Mouse (Mus musculus): ENCODE data around the gene Gm13871. TPM values are rescaled to one million over a fixed set of nuclear protein-coding genes. Genes with fewer than 3 reads are reported as not detected.
"Not testable (repeated sequence)": the region's sequence is repeated elsewhere in the genome, so short reads cannot be mapped to it uniquely, and the experiment has no call there.

Gm13871 gene
- not detected in 2 replicates for polyA plus RNA-seq (2016; fragmentation: Nextera tagmentation; extraction: Ambion mirVana)

DNA sequence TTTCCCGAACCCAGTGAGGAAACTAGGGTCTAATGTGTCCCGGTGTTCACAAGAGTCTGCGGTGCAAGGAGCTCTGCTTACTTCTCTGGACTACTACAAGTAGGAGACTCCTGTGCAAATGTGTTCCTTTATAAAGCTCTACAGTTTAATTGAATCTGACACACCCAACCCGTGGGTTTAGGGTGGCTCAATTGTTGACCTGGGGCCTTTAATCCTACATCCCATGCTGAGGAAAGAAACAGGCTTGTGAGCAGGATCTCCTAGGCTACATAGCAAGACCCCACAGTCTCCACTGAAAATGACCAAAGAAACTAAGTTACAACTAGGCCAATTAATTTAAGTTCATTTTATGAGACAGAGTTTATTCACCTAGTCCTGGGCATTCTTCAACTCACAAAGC is at the start of gene Gm13871:
Gm13871 (minus strand) TSS at position 101 of the 400 bp plus-strand sequence.
- not testable (repeated sequence) for H3K36me3 ChIP-seq (replicated peaks); H3K9me3 ChIP-seq; H3K4me1 ChIP-seq; H3K27ac ChIP-seq (replicated peaks); H3K4me3 ChIP-seq; H3K27me3 ChIP-seq (replicated peaks; ENCODE audit: low read depth, poor library complexity, severe bottlenecking); DNase-seq (ENCODE audit: low spot score)
- no CpG with 5 or more reads among the region's 4 CpGs for WGBS

DNA sequence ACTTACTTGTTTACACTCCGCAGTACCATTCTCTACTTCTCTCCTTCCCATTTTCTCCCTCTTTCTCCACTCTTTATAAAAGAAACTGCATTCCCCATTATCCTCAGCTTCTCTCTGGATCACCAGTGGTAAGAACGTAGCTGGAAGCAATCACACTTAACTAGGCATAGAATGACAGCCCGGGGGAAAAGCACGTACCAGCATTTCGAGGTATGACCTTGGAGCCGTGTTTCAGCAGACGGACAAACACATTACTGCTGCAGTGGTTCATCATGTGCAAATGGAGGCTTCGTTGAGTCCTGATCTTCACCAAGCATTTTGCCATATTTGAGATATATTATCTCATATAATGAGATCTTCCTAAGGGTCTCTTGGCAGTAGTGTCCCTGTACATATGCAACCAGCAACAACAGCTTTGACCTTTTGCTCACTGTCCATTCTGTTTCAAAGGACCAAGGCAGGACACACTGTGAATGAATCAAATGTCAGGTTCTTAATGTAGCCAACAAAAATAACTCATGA is 44.7 kb upstream of the Gm13871 start, which contains the start of gene 2310002L09Rik:
2310002L09Rik (minus strand) TSS at position 472 of the 522 bp plus-strand sequence.
- WGBS: 66% methylated on average over 8 of the region's 8 CpGs
- Histone ChIP-seq H3K36me3 (replicated peaks) (no peaks in the 10 kb centered on the region), H3K27ac (replicated peaks) (no peak within 1 kb of the TSS), H3K4me1 (no peaks in the 10 kb centered on the region), H3K4me3 (no peak within 1 kb of the TSS), H3K27me3 (replicated peaks; ENCODE audit: low read depth, poor library complexity, severe bottlenecking) (no peaks in the 10 kb centered on the region), H3K9me3 (no peaks in the 10 kb centered on the region)
- DNase-seq (ENCODE audit: low spot score): peak; percentile 10

DNA sequence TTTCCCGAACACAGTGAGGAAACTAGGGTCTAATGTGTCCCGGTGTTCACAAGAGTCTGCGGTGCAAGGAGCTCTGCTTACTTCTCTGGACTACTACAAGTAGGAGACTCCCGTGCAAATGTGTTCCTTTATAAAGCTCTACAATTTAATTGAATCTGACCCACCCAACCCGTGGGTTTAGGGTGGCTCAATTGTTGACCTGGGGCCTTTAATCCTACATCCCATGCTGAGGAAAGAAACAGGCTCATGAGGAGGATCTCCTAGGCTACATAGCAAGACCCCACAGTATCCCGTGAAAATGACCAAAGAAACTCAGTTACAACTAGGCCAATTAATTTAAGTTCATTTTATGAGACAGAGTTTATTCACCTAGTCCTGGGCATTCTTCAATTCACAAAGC is 14.9 kb upstream of the Gm13871 start, which contains the start of gene Gm11756:
Gm11756 (minus strand) TSS at position 101 of the 400 bp plus-strand sequence.
- 87% methylated on average over 6 of the region's 6 CpGs for WGBS
- not testable (repeated sequence) for H3K36me3 ChIP-seq (replicated peaks); H3K27me3 ChIP-seq (replicated peaks; ENCODE audit: low read depth, poor library complexity, severe bottlenecking); H3K4me1 ChIP-seq; DNase-seq (ENCODE audit: low spot score); H3K4me3 ChIP-seq; H3K27ac ChIP-seq (replicated peaks); H3K9me3 ChIP-seq

DNA sequence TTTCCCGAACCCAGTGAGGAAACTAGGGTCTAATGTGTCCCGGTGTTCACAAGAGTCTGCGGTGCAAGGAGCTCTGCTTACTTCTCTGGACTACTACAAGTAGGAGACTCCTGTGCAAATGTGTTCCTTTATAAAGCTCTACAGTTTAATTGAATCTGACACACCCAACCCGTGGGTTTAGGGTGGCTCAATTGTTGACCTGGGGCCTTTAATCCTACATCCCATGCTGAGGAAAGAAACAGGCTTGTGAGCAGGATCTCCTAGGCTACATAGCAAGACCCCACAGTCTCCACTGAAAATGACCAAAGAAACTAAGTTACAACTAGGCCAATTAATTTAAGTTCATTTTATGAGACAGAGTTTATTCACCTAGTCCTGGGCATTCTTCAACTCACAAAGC is 14.7 kb downstream of the Gm13871 start, which contains the start of gene Gm11757:
Gm11757 (minus strand) TSS at position 101 of the 400 bp plus-strand sequence.
- not testable (repeated sequence) for H3K4me3 ChIP-seq; DNase-seq (ENCODE audit: low spot score); H3K9me3 ChIP-seq; H3K4me1 ChIP-seq; H3K27me3 ChIP-seq (replicated peaks; ENCODE audit: low read depth, poor library complexity, severe bottlenecking); H3K27ac ChIP-seq (replicated peaks); H3K36me3 ChIP-seq (replicated peaks)
- WGBS: no CpG with 5 or more reads among the region's 4 CpGs

DNA sequence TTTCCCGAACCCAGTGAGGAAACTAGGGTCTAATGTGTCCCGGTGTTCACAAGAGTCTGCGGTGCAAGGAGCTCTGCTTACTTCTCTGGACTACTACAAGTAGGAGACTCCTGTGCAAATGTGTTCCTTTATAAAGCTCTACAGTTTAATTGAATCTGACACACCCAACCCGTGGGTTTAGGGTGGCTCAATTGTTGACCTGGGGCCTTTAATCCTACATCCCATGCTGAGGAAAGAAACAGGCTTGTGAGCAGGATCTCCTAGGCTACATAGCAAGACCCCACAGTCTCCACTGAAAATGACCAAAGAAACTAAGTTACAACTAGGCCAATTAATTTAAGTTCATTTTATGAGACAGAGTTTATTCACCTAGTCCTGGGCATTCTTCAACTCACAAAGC is 29.6 kb downstream of the Gm13871 start, which contains the start of gene Gm11758:
Gm11758 (minus strand) TSS at position 101 of the 400 bp plus-strand sequence.
- H3K27ac ChIP-seq (replicated peaks); H3K9me3 ChIP-seq; H3K36me3 ChIP-seq (replicated peaks); DNase-seq (ENCODE audit: low spot score); H3K4me3 ChIP-seq; H3K27me3 ChIP-seq (replicated peaks; ENCODE audit: low read depth, poor library complexity, severe bottlenecking); H3K4me1 ChIP-seq: not testable (repeated sequence)
- no CpG with 5 or more reads among the region's 4 CpGs for WGBS

Other genes with a start within 250 kb of the Gm13871 start
- not detected in 2 replicates for gene Gm11239, start 237.6 kb downstream of the Gm13871 start, polyA plus RNA-seq (2016; fragmentation: Nextera tagmentation; extraction: Ambion mirVana)
- not detected in 2 replicates for gene Gm428, start 222.4 kb downstream of the Gm13871 start, polyA plus RNA-seq (2016; fragmentation: Nextera tagmentation; extraction: Ambion mirVana)
- gene Rasef, start 115.0 kb downstream of the Gm13871 start, polyA plus RNA-seq (2016; fragmentation: Nextera tagmentation; extraction: Ambion mirVana): 3.2 and 3.9 TPM in 2 replicates
- gene Gm11758, start 29.7 kb downstream of the Gm13871 start, polyA plus RNA-seq (2016; fragmentation: Nextera tagmentation; extraction: Ambion mirVana): not detected in 2 replicates
- gene Gm11757, start 14.8 kb downstream of the Gm13871 start, polyA plus RNA-seq (2016; fragmentation: Nextera tagmentation; extraction: Ambion mirVana): not detected in 2 replicates
- gene Gm11756, start 14.8 kb upstream of the Gm13871 start, polyA plus RNA-seq (2016; fragmentation: Nextera tagmentation; extraction: Ambion mirVana): 0.11 TPM in 1 of 2 replicates, not detected in the other
- gene 2310002L09Rik, start 44.9 kb upstream of the Gm13871 start, polyA plus RNA-seq (2016; fragmentation: Nextera tagmentation; extraction: Ambion mirVana): not detected in 2 replicates
- 2.2 and 3.4 TPM in 2 replicates for gene Frmd3, start 107.5 kb upstream of the Gm13871 start, polyA plus RNA-seq (2016; fragmentation: Nextera tagmentation; extraction: Ambion mirVana)